Mouse (Mus musculus): ENCODE results near the gene Utp3.

DNA sequence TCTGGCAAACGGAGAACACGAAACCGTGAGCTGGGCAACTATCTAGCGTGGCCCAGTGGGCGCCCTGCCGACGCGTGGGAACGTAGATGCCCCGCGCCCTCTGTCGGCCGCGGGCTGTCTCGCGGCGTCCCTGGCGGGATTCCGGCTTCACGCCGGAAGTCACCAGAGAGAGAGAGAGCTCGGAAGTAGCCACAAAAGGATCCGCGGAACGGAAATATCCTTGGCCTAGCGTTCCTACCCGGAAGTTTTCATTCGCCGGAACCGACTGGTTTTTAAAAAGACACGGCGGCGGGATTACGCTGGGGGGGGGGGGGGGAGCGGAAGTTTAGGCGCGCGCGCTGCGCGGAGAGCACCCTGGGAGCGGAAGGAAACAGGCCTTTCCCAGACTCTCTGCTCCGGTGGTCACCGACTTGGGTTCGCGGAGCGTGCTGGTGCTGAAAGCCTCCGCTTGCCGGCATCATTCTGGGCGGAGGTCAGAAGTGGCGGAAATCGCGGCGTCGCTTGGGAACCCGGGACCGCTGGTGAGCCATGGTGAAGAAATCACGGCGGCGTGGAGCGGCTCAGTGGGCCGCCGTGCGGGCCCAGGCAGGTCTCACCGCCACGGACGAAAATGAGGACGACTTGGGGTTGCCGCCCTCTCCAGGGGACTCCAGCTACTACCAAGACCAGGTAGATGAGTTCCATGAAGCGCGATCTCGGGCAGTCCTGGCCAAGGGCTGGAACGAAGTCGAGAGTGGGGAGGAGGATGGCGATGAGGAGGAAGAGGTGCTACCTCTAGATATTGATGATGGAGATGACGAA is at the start of gene Utp3:
- TF ChIP-seq POLR2A (IDR thresholded peaks at IDR 0.05; ENCODE audit: low read depth, low read length) (peak; percentile 88), CTCF (conservative IDR thresholded peaks at IDR 0.05 in 1 of 2, IDR thresholded peaks at IDR 0.05 in 1 of 2; ENCODE audit: low read depth in 2 of 2, low read length in 2 of 2) (peak; percentile 17 to 90; a peak in 3 of 4 replicates), HCFC1 (IDR thresholded peaks at IDR 0.05; ENCODE audit: low read depth, low read length) (peak; percentile 96), ZKSCAN1 (IDR thresholded peaks at IDR 0.05; ENCODE audit: borderline replicate concordance, low read depth, low read length) (no peak), ELF1 (IDR thresholded peaks at IDR 0.05; ENCODE audit: low read depth, low read length) (peak; percentile 95), KAT2A (IDR thresholded peaks at IDR 0.05; ENCODE audit: insufficient replicate concordance, low read length) (peak; percentile 84; the same call in 1 of the 2 replicates), E2F4 (IDR thresholded peaks at IDR 0.05; ENCODE audit: insufficient replicate concordance, low read depth, low read length) (peak; percentile 97), NELFE (IDR thresholded peaks at IDR 0.05; ENCODE audit: low read depth, low read length) (peak; percentile 30; the same call in 1 of the 2 replicates), MYC (IDR thresholded peaks at IDR 0.05; ENCODE audit: low read depth, low read length) (peak; percentile 88), EP300 (IDR thresholded peaks at IDR 0.05; ENCODE audit: low read length) (no peak; the same call in 1 of the 2 replicates), CHD2 (IDR thresholded peaks at IDR 0.05; ENCODE audit: low read length) (peak; percentile 86), SMC3 (IDR thresholded peaks at IDR 0.05; ENCODE audit: low read depth, low read length) (peak; percentile 68), CHD1 (IDR thresholded peaks at IDR 0.05; ENCODE audit: low read depth, low read length) (no peak), POLR2AphosphoS2 (IDR thresholded peaks at IDR 0.05; ENCODE audit: low read depth, low read length) (no peak; the same call in 1 of the 2 replicates)
